Mouse (Mus musculus) mesoderm, embryonic 11.5 days (tissue): ENCODE results near the gene Car7.
A peak's percentile ranks its signal among the peaks of the same experiment; 100 is the strongest.
"Not testable (repeated sequence)": the region's sequence is repeated elsewhere in the genome, so short reads cannot be mapped to it uniquely, and the experiment has no call there.

Source experiments
- DNase-seq: peaks from one replicate; pipeline ENCODE4 v3.0.0-alpha.2; 2012; ENCODE audit warnings: low read depth, low spot score

Car7 gene

GRCm38 (mm10) chr8:104569559-104569958 is 35.1 kb downstream of the Car7 start:
- DNase-seq, result no peak

GRCm38 (mm10) chr8:104570436-104571343 is 36.2 kb downstream of the Car7 start:
- peak; percentile 85 for DNase-seq

DNA sequence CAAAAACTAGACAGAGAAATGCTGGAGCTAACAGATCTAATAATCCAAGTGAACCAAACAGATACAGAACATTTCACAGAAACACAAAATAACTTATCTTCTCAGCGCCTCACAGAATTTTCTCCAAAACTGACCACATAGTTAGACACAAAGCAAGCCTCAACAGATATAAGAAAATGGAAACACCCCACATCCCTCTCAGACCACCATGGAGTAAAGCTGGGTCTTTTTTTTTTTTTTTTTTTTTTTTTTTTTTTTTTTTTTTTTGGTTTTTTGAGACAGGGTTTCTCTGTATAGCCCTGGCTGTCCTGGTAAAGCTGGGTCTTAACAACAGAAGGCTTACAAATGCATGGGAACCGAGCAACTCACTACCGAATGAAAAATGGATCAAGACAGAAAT is 42.3 kb downstream of the Car7 start:
- no peak for DNase-seq

GRCm38 (mm10) chr8:104577606-104578005 is 43.1 kb downstream of the Car7 start:
- not testable (repeated sequence) for DNase-seq

- DNase-seq, result no peak
Measured at GRCm38 (mm10) chr8:104584522-104584921, 50.0 kb downstream of the Car7 start.

DNA sequence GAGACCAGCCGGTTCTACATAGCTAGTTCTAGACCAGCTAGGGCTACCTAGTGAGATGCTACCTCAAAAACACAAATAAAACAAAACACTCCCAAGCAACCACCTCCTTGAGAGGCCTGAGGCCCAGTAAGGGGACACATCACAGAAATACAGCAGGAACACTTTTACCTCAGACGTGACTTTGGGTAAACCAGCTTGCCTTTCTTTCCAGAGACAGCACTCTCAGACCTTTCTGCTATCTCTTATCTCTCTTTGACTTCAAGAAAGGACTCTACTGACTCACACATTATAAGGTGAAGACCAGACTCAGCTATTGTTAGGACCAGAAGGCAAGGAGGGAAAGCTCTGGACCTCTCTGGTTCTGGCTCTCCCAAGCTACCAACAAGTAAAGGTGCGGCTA is 55.8 kb downstream of the Car7 start:
- DNase-seq, result no peak

DNA sequence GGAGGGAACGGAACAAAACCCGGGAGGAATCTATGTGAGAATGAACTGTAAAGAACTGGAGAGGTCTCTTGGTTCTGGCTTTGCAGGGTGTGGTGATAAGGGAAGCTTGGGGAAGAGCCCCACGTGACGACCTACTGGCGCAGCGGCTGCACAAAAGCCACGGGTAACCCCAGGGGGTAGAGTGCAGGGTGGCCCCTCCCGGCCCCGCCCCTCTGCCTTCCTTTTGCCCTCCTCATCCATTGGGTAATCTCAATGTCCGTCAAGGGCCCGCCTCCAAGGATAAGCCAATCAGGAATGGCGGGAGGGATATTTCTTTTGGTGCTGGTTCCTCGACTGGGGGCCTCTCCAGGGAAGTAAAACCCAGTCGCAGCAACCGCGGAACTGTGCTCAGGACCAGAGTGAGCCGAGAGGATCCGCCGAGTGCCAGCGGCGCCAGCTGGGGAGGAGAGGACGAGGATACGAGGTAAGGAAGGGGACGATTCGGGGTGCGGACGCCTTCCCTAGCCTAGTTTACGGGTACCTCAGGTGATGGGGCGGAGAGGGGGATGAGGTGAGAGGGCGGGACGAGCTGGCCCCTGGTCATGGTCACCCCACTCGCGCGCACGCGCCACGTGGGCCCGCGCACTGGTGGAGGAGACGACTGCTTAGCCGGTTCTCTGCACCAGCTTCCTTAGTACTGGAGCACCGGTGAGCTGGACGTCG is 56.8 kb downstream of the Car7 start, which contains the start of gene Pdp2:
TSS of gene Pdp2 (plus strand) at position 319 of the 702 bp plus-strand sequence.
- peak; percentile 94 for DNase-seq

DNA sequence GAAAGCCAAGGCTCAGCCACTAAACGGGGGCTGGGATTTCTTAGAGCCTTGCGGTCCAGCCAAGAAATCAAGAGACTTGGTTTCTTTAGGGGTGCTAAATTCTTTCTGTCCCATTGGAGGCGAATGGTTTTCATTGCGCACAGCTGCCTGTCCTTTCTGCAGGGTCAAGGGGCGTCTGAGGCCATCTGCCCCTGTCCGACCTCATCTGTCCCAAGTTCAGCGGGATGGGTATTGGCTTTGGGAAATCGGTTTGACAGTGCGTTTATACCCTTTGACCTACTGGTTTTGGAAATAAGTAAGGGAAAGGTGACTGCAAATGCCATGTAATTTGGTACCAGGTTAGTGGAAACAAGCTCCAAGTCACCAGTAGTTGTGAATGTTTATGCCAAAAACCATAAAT is 57.4 kb downstream of the Car7 start:
- DNase-seq, result no peak

GRCm38 (mm10) chr8:104592566-104592965 is 58.1 kb downstream of the Car7 start:
- DNase-seq, result no peak

DNA sequence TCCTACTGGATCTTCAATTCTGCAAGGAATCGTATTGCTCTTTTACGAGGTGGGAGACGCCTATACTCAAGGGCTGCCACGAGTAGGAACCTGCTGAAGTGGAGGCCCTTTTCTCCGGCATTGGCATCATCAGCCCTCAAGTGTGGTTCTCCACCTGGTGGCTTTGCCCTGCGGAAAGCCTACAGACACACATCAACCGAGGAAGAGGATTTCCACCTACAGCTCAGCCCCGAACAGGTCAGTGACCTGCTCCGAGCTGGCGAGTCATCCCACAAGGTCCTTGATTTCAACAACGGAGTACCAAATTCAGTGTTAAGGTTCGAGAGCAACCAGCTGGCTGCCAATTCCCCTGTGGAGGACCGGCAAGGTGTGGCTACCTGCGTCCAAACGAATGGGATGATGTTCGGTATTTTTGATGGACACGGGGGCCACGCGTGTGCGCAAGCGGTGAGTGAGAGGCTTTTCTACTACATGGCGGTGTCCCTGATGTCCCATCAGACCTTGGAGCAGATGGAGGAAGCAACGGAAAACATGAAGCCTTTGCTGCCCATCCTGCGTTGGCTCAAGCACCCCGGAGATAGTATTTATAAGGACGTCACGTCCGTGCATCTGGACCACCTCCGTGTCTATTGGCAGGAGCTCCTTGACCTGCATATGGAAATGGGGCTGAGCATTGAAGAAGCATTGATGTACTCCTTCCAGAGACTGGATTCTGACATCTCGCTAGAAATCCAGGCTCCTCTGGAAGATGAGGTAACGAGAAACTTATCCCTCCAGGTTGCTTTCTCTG is 59.2 kb downstream of the Car7 start:
- no peak for DNase-seq

DNA sequence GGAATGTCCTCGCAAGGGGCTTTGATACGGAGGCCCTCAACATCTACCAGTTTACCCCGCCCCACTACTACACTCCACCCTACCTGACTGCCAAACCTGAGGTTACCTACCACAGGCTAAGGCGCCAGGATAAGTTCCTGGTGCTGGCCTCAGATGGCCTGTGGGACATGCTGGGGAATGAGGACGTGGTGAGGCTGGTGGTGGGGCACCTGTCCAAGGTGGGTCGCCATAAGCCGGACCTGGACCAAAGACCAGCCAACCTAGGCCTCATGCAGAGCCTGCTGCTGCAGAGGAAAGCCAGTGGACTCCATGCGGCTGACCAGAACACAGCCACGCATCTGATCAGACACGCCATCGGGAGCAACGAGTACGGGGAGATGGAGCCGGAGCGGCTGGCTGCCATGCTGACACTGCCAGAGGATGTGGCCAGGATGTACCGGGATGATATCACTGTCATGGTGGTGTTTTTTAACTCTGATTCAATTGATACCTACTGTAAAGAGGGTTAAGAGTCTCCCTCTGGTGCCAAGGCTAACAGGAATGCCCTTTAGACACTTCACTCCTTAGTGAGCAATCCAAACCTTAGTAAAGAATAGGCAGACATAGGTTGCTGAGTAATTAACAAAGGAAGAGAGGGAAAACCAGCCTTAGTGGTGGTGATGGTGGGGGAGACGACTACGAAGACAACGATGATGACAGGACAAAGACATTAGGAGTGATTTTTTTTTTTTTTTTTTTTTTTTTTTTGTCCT is 60.3 kb downstream of the Car7 start:
- no peak for DNase-seq

DNA sequence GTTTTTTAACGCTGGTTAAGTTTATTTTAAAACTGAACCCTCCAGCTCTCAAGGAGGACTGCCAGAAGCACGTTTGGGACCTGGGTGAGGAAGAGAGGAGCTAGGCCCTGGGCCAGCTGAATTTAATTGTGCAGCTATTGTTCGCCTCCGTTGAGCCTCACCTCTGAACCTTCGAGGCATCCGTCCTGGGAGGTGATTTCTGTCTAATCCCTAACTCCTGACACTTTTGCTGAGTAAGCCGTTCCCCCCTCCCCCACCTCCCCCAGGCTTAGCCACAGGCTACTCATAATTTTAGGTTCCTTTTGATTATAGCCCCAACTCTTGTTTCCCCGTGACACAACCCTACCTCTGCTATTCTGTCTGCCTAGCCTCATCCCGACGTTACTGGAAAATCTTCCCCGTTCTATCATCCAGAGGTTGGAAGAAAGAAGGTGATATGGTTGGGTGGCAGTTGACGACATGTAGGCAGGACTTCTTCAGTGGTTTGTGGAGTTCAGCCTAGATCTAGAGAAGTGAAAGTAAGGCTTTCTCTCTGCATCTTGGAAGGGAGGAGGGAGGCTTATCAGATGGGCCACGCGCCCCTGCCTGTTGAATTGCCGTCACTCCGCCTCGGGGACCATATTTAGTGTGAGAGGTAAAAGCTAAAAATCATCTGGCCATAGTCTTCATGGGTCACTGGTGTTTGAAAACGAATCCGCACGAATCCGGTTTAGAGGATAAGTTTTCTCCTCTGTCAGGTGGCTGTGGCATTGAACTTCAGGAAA is 61.5 kb downstream of the Car7 start:
- no peak for DNase-seq

- DNase-seq, result no peak
Measured at GRCm38 (mm10) chr8:104597656-104598055, 63.2 kb downstream of the Car7 start.

- no peak for DNase-seq
Measured at GRCm38 (mm10) chr8:104598496-104598895, 64.0 kb downstream of the Car7 start.
